Mouse (Mus musculus): ENCODE results near the gene Ier2. TPM values are rescaled to one million over a fixed set of nuclear protein-coding genes. Genes with fewer than 3 reads are reported as not detected.
A peak's percentile ranks its signal among the peaks of the same experiment; 100 is the strongest.

Gene Ier2
- total RNA-seq, 2 experiments from 2014 or later: 17.5 to 17.9 TPM

- intact Hi-C loops (cut with DNase I): loop anchor here (2.0 kb wide), 1 partner anchor 115 kb away; no protein-coding TSS in a partner anchor
- Histone ChIP-seq H3K4me3 (no peak overlapping the region), H3K27ac (no peak overlapping the region)
- no peak for DNase-seq (ENCODE audit: extremely low spot score in 1 of 2, low spot score in 2 of 2)
- TF ChIP-seq CTCF (IDR thresholded peaks at IDR 0.05): peak; percentile 66
These were observed 34.8 kb upstream of the Ier2 start for GRCm38 (mm10) chr8:84697166-84698130.

- no peak overlapping the region for H3K27ac ChIP-seq
- no peak for TF ChIP-seq CTCF (IDR thresholded peaks at IDR 0.05)
- intact Hi-C loops (cut with DNase I): no loop called here
- no peak for DNase-seq (ENCODE audit: extremely low spot score in 1 of 2, low spot score in 2 of 2)
- no peak overlapping the region for H3K4me3 ChIP-seq
These were observed 32.5 kb upstream of the Ier2 start for GRCm38 (mm10) chr8:84695140-84695539.

- Histone ChIP-seq H3K4me3 (no peak overlapping the region), H3K27ac (no peak overlapping the region)
- no peak for TF ChIP-seq CTCF (IDR thresholded peaks at IDR 0.05)
- no peak for DNase-seq (ENCODE audit: extremely low spot score in 1 of 2, low spot score in 2 of 2)
- intact Hi-C loops (cut with DNase I): no loop called here
These were observed 30.7 kb upstream of the Ier2 start for GRCm38 (mm10) chr8:84693332-84693731.

- peak overlapping the region; percentile 85 for H3K27ac ChIP-seq
These were observed 26.7 kb upstream of the Ier2 start for GRCm38 (mm10) chr8:84689091-84689915.

GRCm38 (mm10) chr8:84687705-84688100 lies 25.1 kb upstream of the Ier2 start, which contains the start of gene Nacc1:
TSS of gene Nacc1 (minus strand) at chr8:84687862.
- DNase-seq (ENCODE audit: extremely low spot score in 1 of 2, low spot score in 2 of 2): peak; percentile 84 to 86
- TF ChIP-seq CTCF (IDR thresholded peaks at IDR 0.05): peak; percentile 22
- H3K4me3 ChIP-seq: peak within 1 kb of the TSS; percentile 96
- peak within 1 kb of the TSS; percentile 94 for H3K27ac ChIP-seq
- intact Hi-C loops (cut with DNase I): loop anchor here (1.0 kb wide), 1 partner anchor 25 kb away; the partner anchor contains the start of gene Ier2

More at GRCm38 (mm10) chr8:84689091-84689915, 26.7 kb upstream of the Ier2 start:
- H3K4me3 ChIP-seq: peak overlapping the region; percentile 61
- intact Hi-C loops (cut with DNase I): loop anchor here (1.0 kb wide), 1 partner anchor 24 kb away; no protein-coding TSS in a partner anchor
- peak; percentile 89 to 90 for DNase-seq (ENCODE audit: extremely low spot score in 1 of 2, low spot score in 2 of 2)
- no peak; the same call in 1 of the 2 replicates for TF ChIP-seq CTCF (IDR thresholded peaks at IDR 0.05)

GRCm38 (mm10) chr8:84687003-84687704 lies 24.5 kb upstream of the Ier2 start:
- Histone ChIP-seq H3K27ac (peak overlapping the region; percentile 94), H3K4me3 (peak overlapping the region; percentile 96)
- intact Hi-C loops (cut with DNase I): loop anchor here (1.0 kb wide), 1 partner anchor 25 kb away; the partner anchor contains the start of gene Ier2
- TF ChIP-seq CTCF (IDR thresholded peaks at IDR 0.05): no peak
- DNase-seq (ENCODE audit: extremely low spot score in 1 of 2, low spot score in 2 of 2): no peak

GRCm38 (mm10) chr8:84686191-84687002 lies 23.7 kb upstream of the Ier2 start, which contains the start of gene Trmt1:
TSS of gene Trmt1 (plus strand) at chr8:84686307.
- intact Hi-C loops (cut with DNase I): loop anchor here (1.0 kb wide), 1 partner anchor 24 kb away; the partner anchor contains the start of gene Ier2
- Histone ChIP-seq H3K4me3 (peak within 1 kb of the TSS; percentile 96), H3K27ac (peak within 1 kb of the TSS; percentile 94)
- no peak for TF ChIP-seq CTCF (IDR thresholded peaks at IDR 0.05)
- DNase-seq (ENCODE audit: extremely low spot score in 1 of 2, low spot score in 2 of 2): no peak

GRCm38 (mm10) chr8:84684537-84684936 lies 21.9 kb upstream of the Ier2 start:
- peak overlapping the region; percentile 28; the same call in 1 of the 2 replicates for H3K27ac ChIP-seq
- no peak for DNase-seq (ENCODE audit: extremely low spot score in 1 of 2, low spot score in 2 of 2)
- no peak for TF ChIP-seq CTCF (IDR thresholded peaks at IDR 0.05)
- no peak overlapping the region for H3K4me3 ChIP-seq
- intact Hi-C loops (cut with DNase I): no loop called here

GRCm38 (mm10) chr8:84682257-84682656 lies 19.6 kb upstream of the Ier2 start:
- H3K4me3 ChIP-seq: no peak overlapping the region
- H3K27ac ChIP-seq: no peak overlapping the region
- intact Hi-C loops (cut with DNase I): no loop called here
- no peak for TF ChIP-seq CTCF (IDR thresholded peaks at IDR 0.05)
- DNase-seq (ENCODE audit: extremely low spot score in 1 of 2, low spot score in 2 of 2): no peak

GRCm38 (mm10) chr8:84681476-84681875 lies 18.8 kb upstream of the Ier2 start:
- DNase-seq (ENCODE audit: extremely low spot score in 1 of 2, low spot score in 2 of 2): no peak

More at GRCm38 (mm10) chr8:84681476-84681875, 18.8 kb upstream of the Ier2 start:
- no peak for TF ChIP-seq CTCF (IDR thresholded peaks at IDR 0.05)
- H3K4me3 ChIP-seq: no peak overlapping the region
- intact Hi-C loops (cut with DNase I): no loop called here
- H3K27ac ChIP-seq: no peak overlapping the region
